In the genomic region with DNA sequence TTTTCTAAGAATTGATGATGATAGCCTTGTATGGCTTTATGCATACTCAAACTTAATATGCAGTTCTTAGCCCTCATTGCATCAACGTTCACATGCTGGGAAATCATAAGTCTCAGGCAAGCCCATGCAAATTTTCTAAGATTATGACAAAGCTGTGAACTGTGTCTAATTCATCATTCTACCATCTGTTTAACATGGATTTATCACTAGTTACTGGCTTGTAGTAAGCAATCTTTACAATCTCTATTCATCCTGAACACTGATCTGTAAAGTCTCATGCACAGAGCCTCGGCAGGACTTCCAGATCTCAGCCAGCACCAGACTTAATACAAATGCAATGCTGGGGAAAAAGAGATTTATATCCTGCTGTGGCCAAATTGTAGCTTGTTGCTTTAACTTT, we compare ENCODE assay signal across 20 mouse cellular contexts.
"Had no signal": no experiment of that assay in that cellular context is flagged by ENCODE, and none has a peak within 500 bp of the region (broad histone marks: within the 10 kb centered on the region; RNA-seq: fewer than 3 reads in every experiment).

No protein-coding gene starts in this region.

- H3K4me1 ChIP-seq: limb, embryonic 12.5 days; limb, embryonic 15.5 days; midbrain, embryonic 13.5 days; neural tube, embryonic 13.5 days; stomach, embryonic 15.5 days had no signal

- H3K9ac ChIP-seq: limb, embryonic 12.5 days; limb, embryonic 15.5 days; liver, embryonic 14.5 days; liver, postnatal 0 days; lung, embryonic 14.5 days; midbrain, embryonic 13.5 days; neural tube, embryonic 13.5 days; stomach, embryonic 15.5 days had no signal

- H3K27ac ChIP-seq: limb, embryonic 12.5 days; limb, embryonic 15.5 days; liver, embryonic 14.5 days; macrophage; midbrain, embryonic 13.5 days; neural tube, embryonic 13.5 days; stomach, embryonic 15.5 days had no signal

- ATAC-seq: liver, postnatal 0 days; lung, postnatal 0 days; midbrain, embryonic 13.5 days had no signal

- H3K4me2 ChIP-seq: limb, embryonic 12.5 days; limb, embryonic 15.5 days; liver, embryonic 11.5 days; lung, embryonic 14.5 days; midbrain, embryonic 13.5 days; neural tube, embryonic 13.5 days; stomach, embryonic 15.5 days had no signal

- H3K9me3 ChIP-seq: limb, embryonic 12.5 days; limb, embryonic 15.5 days; midbrain, embryonic 13.5 days; neural tube, embryonic 13.5 days; stomach, embryonic 15.5 days had no signal

- H3K27me3 ChIP-seq: limb, embryonic 12.5 days; limb, embryonic 15.5 days; midbrain, embryonic 13.5 days; neural tube, embryonic 13.5 days; stomach, embryonic 15.5 days had no signal

- DNase-seq: kidney, adult 9 months; kidney, postnatal 14 days; kidney, postnatal 4 days; left cerebral cortex, postnatal 4 days; liver, postnatal 0 days; lung, embryonic 14.5 days; retina, postnatal 1 day; right cerebral cortex, postnatal 25 days; spleen, adult 18-20 months; thymus, postnatal 25 days had no signal

- H3K4me3 ChIP-seq: limb, embryonic 12.5 days; limb, embryonic 15.5 days; midbrain, embryonic 13.5 days; myocyte; neural tube, embryonic 13.5 days; stomach, embryonic 15.5 days had no signal

- H3K36me3 ChIP-seq: limb, embryonic 12.5 days; limb, embryonic 15.5 days; midbrain, embryonic 13.5 days; neural tube, embryonic 13.5 days; stomach, embryonic 15.5 days had no signal
